Mouse (Mus musculus): ENCODE measurements around the gene Fut9.
A peak's percentile ranks its signal among the peaks of the same experiment; 100 is the strongest.

The Fut9 gene

DNA sequence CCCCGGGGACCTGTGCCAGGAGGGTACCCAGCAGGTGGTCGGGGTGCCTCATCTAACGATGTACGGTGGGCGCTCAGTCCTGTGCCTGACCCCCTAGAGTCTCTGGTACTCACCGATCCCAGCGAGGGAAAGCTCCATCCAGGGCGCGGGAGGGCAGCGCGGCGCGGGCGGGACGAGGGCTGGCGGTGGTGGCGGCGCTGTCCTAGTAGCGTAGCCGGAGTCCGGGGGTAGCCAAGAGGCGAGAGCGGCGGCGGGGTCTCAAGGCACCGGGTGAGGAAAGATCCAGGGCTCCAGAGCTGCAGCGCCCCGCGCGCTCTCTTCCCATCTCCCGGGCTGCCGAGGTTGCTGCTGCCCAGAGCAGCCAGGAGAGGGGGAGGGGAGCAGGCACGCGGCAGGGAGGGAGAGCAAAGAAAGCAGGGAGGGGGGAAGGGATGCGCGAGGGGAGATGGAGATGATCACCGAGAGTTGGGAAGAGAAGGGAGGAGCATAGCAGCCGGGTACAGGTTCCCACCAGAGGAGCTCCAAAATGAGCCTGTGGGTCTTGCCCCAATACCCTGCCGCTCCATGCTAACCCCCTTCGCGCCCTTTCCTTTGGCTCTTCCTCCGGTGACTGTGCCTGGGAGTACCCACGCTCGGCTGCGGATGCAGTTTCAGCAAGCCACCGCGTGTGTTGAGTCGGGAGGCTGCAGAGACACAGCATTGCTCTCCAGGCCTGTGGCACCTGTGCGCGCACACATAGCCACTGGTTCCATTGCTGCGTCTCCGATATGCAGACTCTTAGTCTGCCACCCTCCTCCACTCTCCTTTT is at the start of gene Fut9:
Fut9 (minus strand) TSS at position 769 of the 808 bp plus-strand sequence.
- DNase-seq: peak; percentile 81

- no peak for DNase-seq
These were observed 15.7 kb upstream of the Fut9 start for GRCm38 (mm10) chr4:25815783-25816182.

GRCm38 (mm10) chr4:25813340-25813739 is 13.3 kb upstream of the Fut9 start:
- DNase-seq: no peak

DNA sequence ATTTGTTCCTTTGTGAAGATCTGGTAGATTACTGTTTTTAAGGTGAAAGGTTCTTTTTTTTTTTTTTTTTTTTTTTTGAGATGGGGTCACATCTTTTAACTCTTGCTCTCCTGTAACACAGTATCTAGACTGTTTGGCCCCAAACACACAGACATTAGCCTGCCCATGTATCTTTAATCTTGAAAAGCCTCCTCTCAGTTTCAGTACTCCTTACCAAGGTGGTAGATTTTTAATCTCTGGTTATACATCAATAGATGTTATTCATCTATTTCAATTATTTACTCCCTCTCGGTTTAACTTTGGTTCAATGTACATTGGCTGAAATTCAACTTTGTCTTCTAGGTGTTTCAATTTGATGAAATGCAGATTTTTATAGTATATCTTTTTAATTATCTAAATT is 10.0 kb upstream of the Fut9 start:
- DNase-seq: no peak

GRCm38 (mm10) chr4:25801751-25802150 is 1.7 kb upstream of the Fut9 start:
- DNase-seq: no peak

DNA sequence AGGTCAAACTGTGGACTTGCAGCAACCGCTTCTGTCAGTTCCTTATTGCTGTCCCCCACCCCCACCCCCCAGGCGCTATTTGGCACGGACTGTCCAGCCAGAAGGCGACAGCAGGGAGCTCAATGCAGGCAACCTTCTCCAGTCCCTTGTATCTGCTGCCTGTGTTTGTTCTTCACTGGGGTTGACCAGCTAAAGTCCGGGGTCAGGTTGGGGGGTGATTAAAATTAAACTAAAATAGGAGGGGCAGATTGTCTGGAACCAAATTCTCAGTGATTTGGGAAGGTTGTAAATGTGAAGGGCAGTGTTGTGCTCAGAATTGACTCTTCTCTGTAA is 206 bp upstream of the Fut9 start:
- DNase-seq: no peak

DNA sequence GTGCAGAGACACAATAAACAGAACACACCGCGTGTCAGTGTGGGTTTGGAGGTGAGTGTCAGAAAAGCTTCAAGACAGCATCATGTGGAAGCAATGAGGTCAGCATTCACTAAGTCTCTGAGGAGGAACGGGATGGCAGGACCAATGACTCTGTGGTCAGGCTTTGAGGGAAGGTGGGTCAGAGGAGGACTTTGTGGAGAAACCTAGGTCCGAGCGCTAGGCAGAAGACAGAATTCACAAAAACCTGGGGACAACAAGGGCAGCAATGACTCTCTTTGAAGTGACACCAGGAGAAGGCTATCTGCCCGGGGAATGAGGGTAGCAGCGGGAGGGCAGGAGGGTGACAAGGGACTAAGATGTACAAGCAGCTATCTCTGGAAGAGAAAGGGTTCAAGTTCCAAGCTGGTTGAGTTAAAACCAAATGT is 981 bp downstream of the Fut9 start:
- DNase-seq: peak; percentile 21

GRCm38 (mm10) chr4:25798412-25798811 is 1.6 kb downstream of the Fut9 start:
- peak; percentile 5 for DNase-seq

GRCm38 (mm10) chr4:25796149-25796548 is 3.9 kb downstream of the Fut9 start:
- no peak for DNase-seq

- DNase-seq: no peak
These were observed 14.8 kb downstream of the Fut9 start for GRCm38 (mm10) chr4:25785276-25785675.

DNA sequence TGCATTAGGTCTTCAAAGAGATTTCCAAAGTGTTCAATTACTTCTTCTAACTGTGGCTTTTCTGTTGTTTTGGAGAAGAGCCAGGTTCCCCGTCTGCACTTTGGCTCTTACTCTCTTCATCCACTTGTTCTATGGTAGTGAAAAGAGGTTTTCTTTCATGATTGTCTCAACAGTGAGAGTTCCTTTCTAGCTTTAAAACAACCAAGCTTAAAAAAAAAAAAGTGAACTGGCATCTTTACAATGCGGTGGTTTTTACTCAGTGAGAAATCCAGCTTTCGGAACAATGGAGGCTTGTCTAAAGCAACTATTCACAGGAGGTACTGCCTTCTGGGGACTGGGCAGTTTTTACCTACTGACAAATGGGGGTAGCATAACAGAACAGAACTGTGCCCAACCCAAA is 31.4 kb downstream of the Fut9 start:
- no peak for DNase-seq

DNA sequence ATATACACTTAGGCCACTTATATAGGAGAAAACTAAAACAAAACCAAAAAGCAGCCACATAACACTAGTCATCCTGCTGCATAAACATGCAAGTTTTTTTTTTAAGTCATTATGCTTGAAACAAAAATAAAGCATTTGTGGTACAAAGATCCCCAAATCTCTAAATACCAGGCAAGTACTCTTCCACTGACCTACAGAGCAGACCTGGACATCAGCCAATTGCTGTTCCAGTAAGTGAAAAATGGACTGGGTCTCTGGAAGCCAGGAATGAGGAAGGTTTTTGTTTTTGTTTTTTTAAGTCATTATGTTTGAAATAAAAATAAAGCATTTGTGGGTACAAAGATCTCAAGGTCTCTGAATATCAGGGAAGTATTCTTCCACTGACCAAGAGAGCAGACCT is 37.0 kb downstream of the Fut9 start:
- no peak for DNase-seq

GRCm38 (mm10) chr4:25757909-25758548 is 42.0 kb downstream of the Fut9 start:
- no peak for DNase-seq

DNA sequence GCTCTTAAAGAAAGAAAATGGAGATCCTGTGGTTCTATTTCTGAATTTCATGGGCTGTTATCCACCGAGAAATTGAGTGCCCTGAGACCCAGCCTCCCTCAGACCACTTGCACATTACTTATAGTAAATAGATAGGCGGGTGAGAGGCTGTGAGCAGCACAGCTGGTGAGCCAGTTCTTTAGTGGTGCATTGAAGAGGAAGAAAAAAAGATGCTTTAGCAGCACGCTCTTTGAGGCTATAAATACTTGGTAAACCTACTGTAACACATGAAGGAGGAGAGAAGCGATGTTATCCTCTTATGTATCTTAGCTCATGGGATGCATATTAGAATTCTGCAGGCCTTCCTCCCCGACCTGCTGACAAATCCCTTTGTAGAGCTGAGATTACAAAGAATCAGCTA is 58.5 kb downstream of the Fut9 start:
- no peak for DNase-seq

- DNase-seq: no peak
These were observed 61.3 kb downstream of the Fut9 start for GRCm38 (mm10) chr4:25738782-25739181.

DNA sequence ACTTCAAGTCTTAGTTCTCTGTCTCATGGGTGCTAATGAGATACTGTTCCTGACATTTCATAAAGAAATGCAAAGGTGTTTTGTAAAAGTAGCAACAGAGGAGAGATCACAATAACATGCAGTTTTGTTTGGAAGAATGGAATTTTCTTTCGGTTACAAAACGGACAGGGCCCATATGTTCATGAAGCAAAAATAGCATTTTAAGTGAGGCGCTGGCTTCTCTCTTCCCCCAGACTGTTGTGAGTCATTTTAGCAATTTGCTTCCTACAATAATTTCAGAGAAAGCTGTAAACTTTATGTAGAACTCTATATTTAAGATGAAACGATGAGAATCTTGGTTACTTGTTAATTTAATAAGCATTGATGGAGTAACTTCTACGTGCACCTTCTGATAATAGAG is 78.5 kb downstream of the Fut9 start:
- no peak for DNase-seq

- DNase-seq: no peak
These were observed 86.1 kb downstream of the Fut9 start for GRCm38 (mm10) chr4:25713907-25714306.

GRCm38 (mm10) chr4:25684976-25685375 is 115.1 kb downstream of the Fut9 start:
- DNase-seq: peak; percentile 11

GRCm38 (mm10) chr4:25664196-25664595 is 135.8 kb downstream of the Fut9 start:
- no peak for DNase-seq

GRCm38 (mm10) chr4:25661204-25661727 is 138.8 kb downstream of the Fut9 start:
- DNase-seq: no peak

DNA sequence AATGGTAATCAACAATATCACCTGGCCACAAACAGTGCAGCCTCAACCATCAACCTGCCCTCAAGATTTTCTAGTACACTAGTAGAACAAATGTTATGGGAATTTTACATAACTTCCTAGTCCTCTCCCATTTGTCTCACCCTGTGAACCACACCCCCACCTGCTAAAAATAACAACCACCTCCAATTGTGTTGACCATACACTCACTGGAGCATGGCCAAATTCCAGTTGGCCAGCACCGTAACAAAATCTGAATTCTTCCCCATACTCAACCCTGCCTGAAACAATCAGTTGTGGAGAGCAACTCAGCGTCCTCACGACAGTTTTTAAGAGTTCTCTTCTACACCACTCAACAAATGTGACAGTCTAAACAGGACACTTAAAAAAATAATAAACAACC is 141.3 kb downstream of the Fut9 start:
- DNase-seq: no peak

- no peak for DNase-seq
These were observed 148.1 kb downstream of the Fut9 start for GRCm38 (mm10) chr4:25651902-25652301.

- DNase-seq: no peak
These were observed 151.9 kb downstream of the Fut9 start for GRCm38 (mm10) chr4:25648107-25648506.

- no peak for DNase-seq
These were observed 152.5 kb downstream of the Fut9 start for GRCm38 (mm10) chr4:25647593-25647992.
